Mouse (Mus musculus): ENCODE measurements around the gene Pcbp3. TPM values are rescaled to one million over a fixed set of nuclear protein-coding genes. Genes with fewer than 3 reads are reported as not detected.

Gene Pcbp3
- total and polyA plus RNA-seq, 3 experiments, result 3.8 to 4.9 (median 3.8) TPM

DNA sequence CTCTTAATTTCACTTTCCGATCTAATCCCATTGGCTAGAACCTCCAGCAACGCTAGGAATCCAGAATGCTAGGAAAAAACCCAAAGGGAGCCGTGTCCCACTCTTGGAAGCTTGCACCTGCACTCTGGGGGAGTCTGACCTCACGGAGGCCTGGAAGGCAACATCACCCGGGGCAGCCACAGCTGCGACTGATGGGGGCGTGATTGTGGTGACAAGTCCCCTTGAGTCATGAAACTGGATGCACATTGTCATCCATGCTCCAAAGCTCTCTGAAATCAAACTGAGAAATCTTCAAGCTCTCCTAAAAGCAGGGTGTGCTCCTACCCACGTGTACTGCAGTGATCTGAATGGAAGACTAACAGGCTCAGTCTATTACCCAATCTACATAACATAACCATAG is 224.9 kb downstream of the Pcbp3 start:
- no peak overlapping the region for H3K27ac ChIP-seq
- intact Hi-C loops (cut with DNase I), result no loop called here
- no peak for DNase-seq
- no peaks in the 10 kb centered on the region for H3K36me3 ChIP-seq (ENCODE audit: control insufficient read depth, insufficient read depth, low read length)
- H3K4me3 ChIP-seq, result no peak overlapping the region
- no peaks in the 10 kb centered on the region for H3K27me3 ChIP-seq (ENCODE audit: control insufficient read depth, insufficient read depth, low read length)
- H3K9ac ChIP-seq (ENCODE audit: low read depth, low read length), result no peak overlapping the region
- peaks cover 12% of the 10 kb centered on the region for H3K4me1 ChIP-seq (ENCODE audit: control insufficient read depth, insufficient read depth, low read length)
- TF ChIP-seq CTCF (IDR thresholded peaks at IDR 0.05), result no peak
- no peak for TF ChIP-seq POLR2A (IDR thresholded peaks at IDR 0.05; ENCODE audit: insufficient read depth, low read depth, low read length)
- no peak for TF ChIP-seq EP300 (IDR thresholded peaks at IDR 0.05; ENCODE audit: insufficient read depth, low read depth, low read length)
- H3K79me2 ChIP-seq (replicated peaks; ENCODE audit: control insufficient read depth, insufficient read depth, low read length), result no peaks in the 10 kb centered on the region
- 59% methylated on average over 8 of the region's 8 CpGs for WGBS

GRCm38 (mm10) chr10:76734979-76735378 is 226.7 kb downstream of the Pcbp3 start:
- TF ChIP-seq POLR2A (IDR thresholded peaks at IDR 0.05; ENCODE audit: insufficient read depth, low read depth, low read length) (no peak), EP300 (IDR thresholded peaks at IDR 0.05; ENCODE audit: insufficient read depth, low read depth, low read length) (peak; percentile 83; the same call in 1 of the 2 replicates), CTCF (IDR thresholded peaks at IDR 0.05) (peak; percentile 96)
- intact Hi-C loops (cut with DNase I), result loop anchor here (1.0 to 2.0 kb wide), 3 partner anchors 112 to 280 kb away; partner anchors contain the start of gene Col6a2
- DNase-seq, result peak; percentile 74 to 82
- no peak overlapping the region for H3K27ac ChIP-seq
- peaks cover 16% of the 10 kb centered on the region for H3K4me1 ChIP-seq (ENCODE audit: control insufficient read depth, insufficient read depth, low read length)
- no peaks in the 10 kb centered on the region for H3K36me3 ChIP-seq (ENCODE audit: control insufficient read depth, insufficient read depth, low read length)
- H3K9ac ChIP-seq (ENCODE audit: low read depth, low read length), result no peak overlapping the region
- H3K79me2 ChIP-seq (replicated peaks; ENCODE audit: control insufficient read depth, insufficient read depth, low read length), result no peaks in the 10 kb centered on the region
- H3K27me3 ChIP-seq (ENCODE audit: control insufficient read depth, insufficient read depth, low read length), result no peaks in the 10 kb centered on the region
- H3K4me3 ChIP-seq, result no peak overlapping the region
- 2% methylated on average over 4 of the region's 4 CpGs for WGBS

DNA sequence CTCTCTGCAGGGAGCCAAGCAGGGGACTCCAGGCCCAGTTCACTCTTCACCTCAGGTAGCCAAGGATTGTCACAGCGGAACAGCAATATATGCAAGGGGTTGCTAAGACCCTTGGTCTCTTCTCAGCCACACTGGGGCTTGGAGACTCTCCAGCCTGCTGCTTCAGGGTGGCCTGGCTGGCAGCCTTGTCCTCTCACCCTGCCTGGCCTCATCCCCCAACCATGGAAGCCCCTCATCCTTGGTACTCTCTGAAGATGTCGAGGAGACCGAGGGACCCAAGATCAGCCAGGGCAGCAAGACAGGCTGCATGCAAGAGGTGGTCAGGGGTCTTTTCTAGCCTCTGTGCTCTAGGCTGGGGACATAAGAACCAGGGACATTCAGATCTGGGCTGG is 228.0 kb downstream of the Pcbp3 start:
- Histone ChIP-seq H3K4me3 (peak overlapping the region; percentile 6; the same call in 1 of the 2 replicates), H3K79me2 (replicated peaks; ENCODE audit: control insufficient read depth, insufficient read depth, low read length) (no peaks in the 10 kb centered on the region), H3K27ac (peak overlapping the region; percentile 73), H3K27me3 (ENCODE audit: control insufficient read depth, insufficient read depth, low read length) (no peaks in the 10 kb centered on the region), H3K36me3 (ENCODE audit: control insufficient read depth, insufficient read depth, low read length) (no peaks in the 10 kb centered on the region), H3K9ac (ENCODE audit: low read depth, low read length) (peak overlapping the region; percentile 22; the same call in 1 of the 2 replicates), H3K4me1 (ENCODE audit: control insufficient read depth, insufficient read depth, low read length) (peaks cover 18% of the 10 kb centered on the region)
- intact Hi-C loops (cut with DNase I), result loop anchor here (1.0 to 2.0 kb wide), 3 partner anchors 111 to 278 kb away; partner anchors contain the start of gene Col6a2
- WGBS, result 50% methylated on average over 3 of the region's 3 CpGs
- no peak for TF ChIP-seq CTCF (IDR thresholded peaks at IDR 0.05)
- TF ChIP-seq EP300 (IDR thresholded peaks at IDR 0.05; ENCODE audit: insufficient read depth, low read depth, low read length), result no peak
- no peak for TF ChIP-seq POLR2A (IDR thresholded peaks at IDR 0.05; ENCODE audit: insufficient read depth, low read depth, low read length)
- no peak for DNase-seq

DNA sequence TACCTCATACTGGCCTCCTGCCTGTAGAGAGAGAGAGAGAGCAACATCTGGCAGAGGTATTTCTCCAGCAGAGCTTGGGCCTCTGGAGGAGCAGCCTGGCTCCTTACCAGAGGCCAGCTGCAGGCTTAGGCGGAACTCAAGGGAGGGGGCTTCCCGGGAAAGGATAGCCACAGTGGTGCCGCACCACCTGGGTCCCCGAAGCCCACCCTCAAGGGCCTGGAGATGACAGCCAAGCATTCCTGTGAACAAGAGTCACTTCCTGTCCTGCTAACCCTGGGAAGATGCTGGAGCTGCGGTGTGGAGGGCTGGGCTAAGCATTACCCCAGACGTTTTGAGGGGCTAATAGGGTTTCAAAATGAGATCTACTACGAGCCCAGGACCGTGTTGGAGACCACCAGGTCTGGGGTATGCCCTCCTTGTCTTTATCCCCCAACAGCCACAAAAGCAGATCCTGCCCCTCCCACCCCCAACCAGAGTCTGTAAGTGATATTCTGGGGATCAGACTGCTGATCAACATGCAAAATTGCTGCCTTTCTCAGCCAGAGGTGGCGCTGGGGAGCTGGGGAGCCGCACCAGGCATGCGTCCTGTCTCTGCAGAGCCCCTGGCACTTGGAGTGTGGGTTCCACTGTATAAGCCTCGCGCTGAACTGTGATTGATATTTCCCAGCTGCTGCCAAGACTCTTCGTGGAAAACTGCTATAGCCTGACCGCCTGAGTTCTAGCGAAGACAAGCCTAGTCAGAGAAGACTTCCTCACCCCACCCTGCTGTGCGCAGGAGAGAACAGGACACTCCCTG is 228.6 kb downstream of the Pcbp3 start:
- TF ChIP-seq EP300 (IDR thresholded peaks at IDR 0.05; ENCODE audit: insufficient read depth, low read depth, low read length), result 0 out of 2 replicates have a peak, but pooled peaks have one; percentile 44
- no peak for TF ChIP-seq POLR2A (IDR thresholded peaks at IDR 0.05; ENCODE audit: insufficient read depth, low read depth, low read length)
- peak; percentile 78 for TF ChIP-seq CTCF (IDR thresholded peaks at IDR 0.05)
- intact Hi-C loops (cut with DNase I), result no loop called here
- Histone ChIP-seq H3K27ac (peak overlapping the region; percentile 73), H3K4me3 (peak overlapping the region; percentile 6; the same call in 1 of the 2 replicates), H3K9ac (ENCODE audit: low read depth, low read length) (peak overlapping the region; percentile 22; the same call in 1 of the 2 replicates), H3K27me3 (ENCODE audit: control insufficient read depth, insufficient read depth, low read length) (no peaks in the 10 kb centered on the region), H3K36me3 (ENCODE audit: control insufficient read depth, insufficient read depth, low read length) (no peaks in the 10 kb centered on the region), H3K79me2 (replicated peaks; ENCODE audit: control insufficient read depth, insufficient read depth, low read length) (no peaks in the 10 kb centered on the region), H3K4me1 (ENCODE audit: control insufficient read depth, insufficient read depth, low read length) (peaks cover 18% of the 10 kb centered on the region)
- 6% methylated on average over 17 of the region's 17 CpGs for WGBS
- peak; percentile 86 for DNase-seq

DNA sequence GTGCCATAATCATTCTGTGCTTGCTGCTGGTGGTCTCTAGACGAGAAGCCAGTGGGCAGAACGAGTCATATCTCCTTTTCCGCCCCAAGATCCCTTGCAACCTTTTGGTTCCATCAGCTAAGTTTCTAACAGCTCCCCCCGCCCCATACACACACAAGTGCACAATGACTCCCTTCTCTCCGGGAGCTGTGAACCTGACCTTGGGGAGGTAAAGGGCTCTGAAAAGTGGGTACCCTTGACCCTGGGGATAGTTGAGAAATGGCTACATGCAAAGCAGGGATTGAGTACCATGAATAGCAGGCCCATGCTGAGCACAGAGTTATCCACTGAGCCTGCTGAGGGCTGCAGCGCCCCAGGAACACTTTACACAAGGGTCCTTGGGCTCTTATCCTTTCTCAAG is 229.3 kb downstream of the Pcbp3 start:
- H3K27me3 ChIP-seq (ENCODE audit: control insufficient read depth, insufficient read depth, low read length), result no peaks in the 10 kb centered on the region
- peaks cover 18% of the 10 kb centered on the region for H3K4me1 ChIP-seq (ENCODE audit: control insufficient read depth, insufficient read depth, low read length)
- H3K9ac ChIP-seq (ENCODE audit: low read depth, low read length), result no peak overlapping the region
- WGBS, result 47% methylated on average over 6 of the region's 6 CpGs
- H3K36me3 ChIP-seq (ENCODE audit: control insufficient read depth, insufficient read depth, low read length), result no peaks in the 10 kb centered on the region
- intact Hi-C loops (cut with DNase I), result no loop called here
- H3K4me3 ChIP-seq, result no peak overlapping the region
- H3K79me2 ChIP-seq (replicated peaks; ENCODE audit: control insufficient read depth, insufficient read depth, low read length), result no peaks in the 10 kb centered on the region
- DNase-seq, result no peak
- TF ChIP-seq CTCF (IDR thresholded peaks at IDR 0.05) (no peak), EP300 (IDR thresholded peaks at IDR 0.05; ENCODE audit: insufficient read depth, low read depth, low read length) (no peak), POLR2A (IDR thresholded peaks at IDR 0.05; ENCODE audit: insufficient read depth, low read depth, low read length) (no peak)
- H3K27ac ChIP-seq, result peak overlapping the region; percentile 73

Measured in heart, adult 2 months (tissue).